Mouse (Mus musculus) embryonic facial prominence, embryonic 15.5 days (tissue): Measurements from ENCODE around the gene Fndc3b. TPM values are rescaled to one million over a fixed set of nuclear protein-coding genes. Genes with fewer than 3 reads are reported as not detected.
A peak's percentile ranks its signal among the peaks of the same experiment; 100 is the strongest.

ENCODE experiments used
- ATAC-seq: fragments of 200-750 bp; cut with Nextera tagmentation; 2 replicates; pipeline ENCODE4 v1.8.0; 2017; ENCODE audit warnings: low read depth, moderate TSS enrichment; ENCODE audit not compliant: insufficient number of reproducible peaks, low FRiP score, low TSS enrichment
- H3K27ac ChIP-seq: fragments of 300-500 bp; sonication (generic); replicated peaks from 2 replicates; pipeline ENCODE4 v1.5.1; 2015; ENCODE audit warnings: mild to moderate bottlenecking, inconsistent platforms
- H3K27me3 ChIP-seq: fragments of 300-500 bp; sonication (generic); 2 replicates; pipeline ENCODE4 v1.6.1; 2015; ENCODE audit warnings: inconsistent platforms
- H3K36me3 ChIP-seq: fragments of 300-500 bp; sonication (generic); 2 replicates; pipeline ENCODE4 v1.6.1; 2015; ENCODE audit warnings: mild to moderate bottlenecking, inconsistent platforms
- H3K4me1 ChIP-seq: fragments of 300-500 bp; sonication (generic); 2 replicates; pipeline ENCODE4 v1.6.1; 2015; ENCODE audit warnings: inconsistent platforms
- H3K4me2 ChIP-seq: fragments of 300-500 bp; sonication (generic); replicated peaks from 2 replicates; pipeline ENCODE4 v1.6.1; 2015; ENCODE audit warnings: mild to moderate bottlenecking, inconsistent platforms
- H3K4me3 ChIP-seq: fragments of 300-500 bp; sonication (generic); replicated peaks from 2 replicates; pipeline ENCODE4 v1.5.1; 2015; ENCODE audit warnings: mild to moderate bottlenecking, inconsistent platforms
- H3K9ac ChIP-seq: fragments of 300-500 bp; sonication (generic); 2 replicates; pipeline ENCODE4 v1.6.1; 2015; ENCODE audit warnings: inconsistent platforms
- H3K9me3 ChIP-seq: fragments of 300-500 bp; sonication (generic); replicated peaks from 2 replicates; pipeline ENCODE4 v1.6.1; 2016; ENCODE audit warnings: inconsistent platforms
- WGBS: fragments of 180-500 bp; shearing (Covaris S2); methylation state at CpG from one replicate; pipeline ENCODE4 v1.1.7; 2015; 5-methylcytosine and 5-hydroxymethylcytosine counted together
- polyA plus RNA-seq: library from polyadenylated mRNA; unstranded; fragments of >200 nt; fragmentation: Nextera tagmentation; extraction: Ambion mirVana; gene quantifications from 2 replicates; pipeline ENCODE4 v1.2.1, GENCODE M21; 2015

The Fndc3b gene
- polyA plus RNA-seq, 1 experiment from 2014 or later = 31.8 TPM

GRCm38 (mm10) chr3:27639701-27640100 is 71.4 kb downstream of the Fndc3b start:
- Histone ChIP-seq H3K4me1 (peaks cover 11% of the 10 kb centered on the region), H3K4me3 (no peak overlapping the region), H3K9me3 (no peaks in the 10 kb centered on the region), H3K9ac (no peak overlapping the region), H3K27ac (no peak overlapping the region), H3K36me3 (peaks cover 18% of the 10 kb centered on the region; the same call in 1 of the 2 replicates), H3K27me3 (no peaks in the 10 kb centered on the region), H3K4me2 (no peak overlapping the region)
- WGBS = 87% methylated on average over 4 of the region's 4 CpGs
- no peak for ATAC-seq

GRCm38 (mm10) chr3:27637046-27637661 is 74.0 kb downstream of the Fndc3b start:
- H3K27me3 ChIP-seq = no peaks in the 10 kb centered on the region
- no peak overlapping the region for H3K27ac ChIP-seq
- no peak overlapping the region for H3K4me2 ChIP-seq
- 64% methylated on average over 6 of the region's 6 CpGs for WGBS
- 0 out of 2 replicates have a peak, but pooled peaks cover 5% of the 10 kb centered on the region for H3K4me1 ChIP-seq
- 0 out of 2 replicates have a peak, but pooled peaks have one; percentile 29 for ATAC-seq
- H3K9me3 ChIP-seq = no peaks in the 10 kb centered on the region
- H3K36me3 ChIP-seq = peaks cover 18% of the 10 kb centered on the region; the same call in 1 of the 2 replicates
- H3K4me3 ChIP-seq = no peak overlapping the region
- no peak overlapping the region for H3K9ac ChIP-seq

- Histone ChIP-seq H3K27ac (no peak overlapping the region), H3K9me3 (no peaks in the 10 kb centered on the region), H3K9ac (no peak overlapping the region), H3K27me3 (no peaks in the 10 kb centered on the region), H3K4me1 (peaks cover 17% of the 10 kb centered on the region), H3K36me3 (0 out of 2 replicates have a peak, but pooled peaks cover 13% of the 10 kb centered on the region), H3K4me3 (no peak overlapping the region), H3K4me2 (no peak overlapping the region)
- whole genome bisulfite sequencing = 18% methylated on average over 3 of the region's 3 CpGs
- ATAC-seq = no peak
These were observed 75.3 kb downstream of the Fndc3b start for GRCm38 (mm10) chr3:27635776-27636175.

- Histone ChIP-seq H3K9me3 (no peaks in the 10 kb centered on the region), H3K9ac (no peak overlapping the region), H3K4me1 (peaks cover 20% of the 10 kb centered on the region), H3K27ac (no peak overlapping the region), H3K4me3 (no peak overlapping the region), H3K4me2 (no peak overlapping the region), H3K27me3 (no peaks in the 10 kb centered on the region), H3K36me3 (peaks cover 3% of the 10 kb centered on the region; the same call in 1 of the 2 replicates)
- ATAC-seq = no peak
- WGBS = 97% methylated on average over 1 of the region's 1 CpGs
These were observed 78.2 kb downstream of the Fndc3b start for GRCm38 (mm10) chr3:27632880-27633279.

DNA sequence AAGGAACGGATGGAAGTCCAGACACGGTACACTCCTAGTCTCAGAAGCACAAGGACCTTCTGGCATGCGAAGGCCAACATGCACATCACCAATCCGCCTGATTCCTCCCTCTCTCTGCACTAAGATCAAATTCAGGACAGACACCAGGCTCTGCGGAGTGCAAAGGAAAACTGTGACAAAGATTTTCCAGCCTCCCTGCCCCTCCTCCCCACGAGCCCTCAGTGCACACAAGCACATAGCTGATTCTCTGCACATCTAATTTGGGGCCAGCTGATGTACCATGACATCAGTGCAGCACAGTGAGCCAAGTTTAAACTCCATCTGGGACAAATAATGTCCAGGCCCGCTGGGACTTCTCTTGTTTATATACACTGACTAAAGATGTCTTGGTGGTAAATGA is 80.0 kb downstream of the Fndc3b start:
- ATAC-seq = peak; percentile 90
- peaks cover 28% of the 10 kb centered on the region for H3K4me1 ChIP-seq
- H3K4me2 ChIP-seq = no peak overlapping the region
- 19% methylated on average over 7 of the region's 7 CpGs for WGBS
- no peaks in the 10 kb centered on the region; the same call in 1 of the 2 replicates for H3K36me3 ChIP-seq
- H3K9ac ChIP-seq = no peak overlapping the region
- no peak overlapping the region for H3K4me3 ChIP-seq
- no peaks in the 10 kb centered on the region for H3K9me3 ChIP-seq
- no peaks in the 10 kb centered on the region for H3K27me3 ChIP-seq
- peak overlapping the region; percentile 85 for H3K27ac ChIP-seq

DNA sequence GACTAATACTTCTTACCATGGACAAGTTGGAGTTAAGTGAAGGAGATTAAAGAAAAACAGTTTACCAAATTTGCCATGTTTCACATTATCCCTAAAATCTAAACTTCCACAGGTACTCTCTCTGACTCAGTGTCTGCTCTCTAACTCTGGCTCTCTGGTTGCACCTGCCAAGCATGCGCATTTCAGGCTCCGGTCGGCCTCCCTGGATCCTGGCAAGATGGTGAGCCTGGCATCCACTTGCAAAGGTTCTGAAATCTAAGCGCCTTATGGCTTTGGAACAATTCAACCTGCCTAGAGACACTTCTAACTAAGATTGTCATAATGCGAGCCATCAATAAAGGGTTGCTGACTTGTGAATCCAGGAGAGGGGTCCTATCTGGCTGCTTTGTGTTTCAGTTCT is 81.4 kb downstream of the Fndc3b start:
- no peaks in the 10 kb centered on the region for H3K9me3 ChIP-seq
- no peak for ATAC-seq
- H3K27ac ChIP-seq = no peak overlapping the region
- H3K4me1 ChIP-seq = peaks cover 37% of the 10 kb centered on the region
- H3K27me3 ChIP-seq = no peaks in the 10 kb centered on the region
- no peak overlapping the region for H3K9ac ChIP-seq
- no peak overlapping the region for H3K4me2 ChIP-seq
- no peak overlapping the region for H3K4me3 ChIP-seq
- WGBS = 94% methylated on average over 5 of the region's 5 CpGs
- no peaks in the 10 kb centered on the region; the same call in 1 of the 2 replicates for H3K36me3 ChIP-seq

DNA sequence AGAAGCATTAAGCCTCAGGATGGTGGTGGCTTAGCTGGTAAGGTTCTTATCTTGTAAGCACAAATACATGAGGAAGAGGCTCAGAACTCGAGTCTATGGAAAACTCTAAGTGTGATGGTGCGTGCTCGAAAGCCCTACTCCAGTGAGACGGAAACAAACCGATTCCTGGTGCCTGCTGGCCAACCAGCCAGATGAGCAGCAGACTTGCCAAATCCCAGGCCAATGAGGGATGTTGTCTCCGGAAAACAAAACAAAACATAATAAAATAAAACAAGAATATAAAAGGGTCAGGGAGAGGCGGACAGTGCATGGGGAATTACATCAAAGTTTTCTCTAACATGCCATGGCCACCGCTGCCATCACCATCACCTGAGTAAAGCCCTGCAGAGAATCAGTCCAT is 84.8 kb downstream of the Fndc3b start:
- WGBS = 70% methylated on average over 8 of the region's 8 CpGs
- Histone ChIP-seq H3K27ac (no peak overlapping the region), H3K4me3 (no peak overlapping the region), H3K4me2 (no peak overlapping the region), H3K9me3 (no peaks in the 10 kb centered on the region), H3K4me1 (peaks cover 38% of the 10 kb centered on the region), H3K27me3 (no peaks in the 10 kb centered on the region), H3K9ac (no peak overlapping the region), H3K36me3 (no peaks in the 10 kb centered on the region; the same call in 1 of the 2 replicates)
- ATAC-seq = no peak

- no peak overlapping the region for H3K4me3 ChIP-seq
- no peaks in the 10 kb centered on the region for H3K27me3 ChIP-seq
- no peak overlapping the region for H3K4me2 ChIP-seq
- no peaks in the 10 kb centered on the region for H3K9me3 ChIP-seq
- no peaks in the 10 kb centered on the region; the same call in 1 of the 2 replicates for H3K36me3 ChIP-seq
- ATAC-seq = no peak
- H3K4me1 ChIP-seq = peaks cover 37% of the 10 kb centered on the region
- H3K27ac ChIP-seq = no peak overlapping the region
- H3K9ac ChIP-seq = no peak overlapping the region
- 47% methylated on average over 8 of the region's 8 CpGs for WGBS
These were observed 85.5 kb downstream of the Fndc3b start for GRCm38 (mm10) chr3:27625592-27625985.

GRCm38 (mm10) chr3:27624974-27625591 is 86.0 kb downstream of the Fndc3b start:
- no peak overlapping the region for H3K4me3 ChIP-seq
- no peaks in the 10 kb centered on the region; the same call in 1 of the 2 replicates for H3K36me3 ChIP-seq
- peaks cover 36% of the 10 kb centered on the region for H3K4me1 ChIP-seq
- no peak overlapping the region for H3K27ac ChIP-seq
- H3K4me2 ChIP-seq = no peak overlapping the region
- H3K9ac ChIP-seq = no peak overlapping the region
- 79% methylated on average over 12 of the region's 12 CpGs for WGBS
- no peaks in the 10 kb centered on the region for H3K9me3 ChIP-seq
- no peaks in the 10 kb centered on the region for H3K27me3 ChIP-seq
- ATAC-seq = no peak

- ATAC-seq = no peak
- Histone ChIP-seq H3K36me3 (0 out of 2 replicates have a peak, but pooled peaks cover 4% of the 10 kb centered on the region), H3K27ac (no peak overlapping the region), H3K9ac (no peak overlapping the region), H3K4me1 (peaks cover 43% of the 10 kb centered on the region), H3K4me3 (no peak overlapping the region), H3K27me3 (no peaks in the 10 kb centered on the region), H3K9me3 (no peaks in the 10 kb centered on the region), H3K4me2 (no peak overlapping the region)
- WGBS = 63% methylated on average over 4 of the region's 4 CpGs
These were observed 88.7 kb downstream of the Fndc3b start for GRCm38 (mm10) chr3:27622451-27622850.

DNA sequence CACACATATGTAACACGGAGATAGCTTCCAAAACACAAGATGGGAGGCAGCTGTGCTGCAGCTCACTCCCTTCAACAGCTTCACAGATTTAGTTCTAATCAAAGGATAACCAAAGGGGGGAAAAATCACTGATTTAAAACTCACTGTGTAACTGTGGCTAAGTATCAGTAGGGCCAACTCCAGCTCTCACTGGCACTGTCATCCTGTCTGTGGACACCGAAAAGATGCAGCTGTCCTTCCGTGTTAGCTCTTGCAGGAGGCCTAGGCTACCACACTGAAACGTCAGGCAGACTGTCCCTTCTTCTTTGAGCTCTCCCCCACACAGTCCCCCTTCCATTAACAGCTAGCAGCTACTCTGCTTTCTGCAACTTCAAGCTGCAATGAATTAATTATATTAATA is 89.9 kb downstream of the Fndc3b start:
- Histone ChIP-seq H3K27ac (no peak overlapping the region), H3K4me1 (peaks cover 48% of the 10 kb centered on the region), H3K9ac (no peak overlapping the region), H3K4me3 (no peak overlapping the region), H3K36me3 (0 out of 2 replicates have a peak, but pooled peaks cover 4% of the 10 kb centered on the region), H3K9me3 (no peaks in the 10 kb centered on the region), H3K4me2 (no peak overlapping the region), H3K27me3 (no peaks in the 10 kb centered on the region)
- 66% methylated on average over 4 of the region's 4 CpGs for WGBS
- no peak for ATAC-seq
